Mouse (Mus musculus) left cerebral cortex, adult 8-10 months (tissue): ENCODE measurements at regions not wholly inside any gene's neighbourhood (a gene's known extent, or its start where the extent isn't known, plus 50 kb on each side); places are given as distances from the start of the nearest gene placed in this dataset.

Source experiments
- DNase-seq, 2 experiments: peaks; one replicate each; pipeline ENCODE4 v3.0.0; 2022; ENCODE audit warnings: low spot score in 2 of 2

DNA sequence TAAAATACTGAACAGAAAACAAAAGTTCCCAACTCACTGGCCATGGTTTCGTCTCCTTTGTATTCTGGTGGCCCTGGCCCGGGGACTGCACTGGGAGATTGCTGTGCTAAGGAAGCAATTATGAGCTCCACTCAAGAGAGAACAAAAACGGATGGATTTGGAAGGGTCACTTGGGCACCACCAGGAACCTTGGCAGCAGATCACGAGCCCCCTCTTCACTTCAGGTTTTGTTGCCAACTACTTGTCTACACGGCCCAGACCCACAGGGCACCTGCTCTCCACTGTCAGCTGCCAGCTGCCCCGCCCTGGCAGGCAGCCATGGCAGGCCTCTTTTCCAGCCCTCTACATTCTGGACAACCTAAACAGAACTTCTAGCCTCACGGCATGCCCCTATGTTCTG is 199.8 kb upstream of the Klf14 start:
- no peak for DNase-seq

GRCm38 (mm10) chr6:31159240-31159639 is 200.4 kb upstream of the Klf14 start:
- no peak for DNase-seq

DNA sequence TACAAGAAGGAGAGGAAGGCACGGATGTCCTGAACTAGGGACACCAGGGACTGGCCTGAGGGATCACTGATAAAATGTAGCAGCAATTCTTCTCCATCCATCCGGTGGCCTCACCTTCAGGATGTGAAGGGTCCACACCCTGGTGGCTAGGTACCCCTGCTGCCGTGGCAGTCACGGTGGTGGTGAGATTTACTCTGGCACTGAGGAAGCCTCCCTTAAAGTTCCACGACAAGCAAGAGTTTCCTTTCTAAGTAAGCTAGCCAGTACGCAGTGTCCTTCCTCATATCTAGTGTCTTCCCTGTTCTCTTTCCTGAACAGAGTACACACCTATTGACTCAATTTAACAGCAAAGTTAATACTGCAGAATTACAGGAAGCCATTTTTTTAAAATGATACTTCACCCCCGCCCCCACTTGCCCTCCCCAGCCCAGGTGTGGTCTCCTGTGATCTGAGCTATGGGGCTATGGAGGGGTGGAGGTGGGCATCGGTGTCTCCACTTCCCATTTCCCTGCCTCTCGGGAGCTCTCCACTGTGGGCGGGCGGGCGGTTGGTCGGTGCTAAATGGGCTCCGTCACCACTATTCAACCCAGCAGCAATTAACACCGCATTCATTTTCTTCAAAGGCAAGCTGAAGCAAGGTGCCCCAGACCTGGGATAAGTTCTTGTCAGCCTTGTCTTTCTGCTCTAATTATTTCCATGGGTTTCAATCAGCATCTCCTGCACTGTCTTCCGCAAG is 201.2 kb upstream of the Klf14 start:
- DNase-seq: no peak

- no peak for DNase-seq
These were observed 202.8 kb upstream of the Klf14 start for GRCm38 (mm10) chr6:31161445-31162340.

DNA sequence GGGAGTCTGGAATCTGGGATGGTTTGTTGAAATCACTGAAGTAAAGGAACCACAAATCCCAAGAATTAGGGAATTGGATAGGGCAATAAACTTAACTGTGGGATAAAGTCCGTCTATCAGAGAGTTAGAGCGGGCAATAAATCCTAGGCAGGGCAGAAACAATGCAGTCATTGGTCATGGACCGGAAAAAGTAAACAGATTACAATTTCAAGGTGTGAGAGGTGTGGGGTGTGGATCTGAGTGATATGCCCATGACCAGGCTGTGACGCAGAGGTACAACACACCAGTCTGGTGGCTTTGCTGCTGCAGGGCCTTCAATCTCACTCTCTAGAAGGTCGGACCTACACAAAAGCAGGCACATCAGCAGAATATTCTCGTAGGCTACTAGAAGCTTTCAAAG is 206.1 kb upstream of the Klf14 start:
- no peak for DNase-seq

DNA sequence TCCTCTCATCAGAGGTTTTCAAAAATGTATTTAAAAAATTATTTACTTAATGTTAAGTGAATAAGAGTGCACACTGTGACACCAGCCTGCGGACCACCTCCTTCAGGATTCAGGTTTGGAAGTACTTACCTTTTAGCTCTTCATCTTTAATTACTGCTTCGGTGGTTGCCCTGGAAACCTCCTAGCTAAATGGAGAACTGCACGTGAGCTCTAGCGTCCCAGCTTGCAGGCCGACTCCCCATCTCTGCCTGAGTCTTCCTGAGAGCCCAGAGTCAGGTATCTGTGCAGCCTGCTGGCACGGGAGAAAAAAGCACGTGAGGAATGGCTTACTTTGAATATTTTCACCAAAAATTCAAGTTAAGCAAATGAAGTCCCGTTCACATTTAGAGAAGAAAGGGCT is 207.5 kb upstream of the Klf14 start:
- DNase-seq: no peak

- DNase-seq: no peak
These were observed 208.9 kb upstream of the Klf14 start for GRCm38 (mm10) chr6:31167732-31168131.

- no peak for DNase-seq
These were observed 209.9 kb upstream of the Klf14 start for GRCm38 (mm10) chr6:31168730-31169129.

DNA sequence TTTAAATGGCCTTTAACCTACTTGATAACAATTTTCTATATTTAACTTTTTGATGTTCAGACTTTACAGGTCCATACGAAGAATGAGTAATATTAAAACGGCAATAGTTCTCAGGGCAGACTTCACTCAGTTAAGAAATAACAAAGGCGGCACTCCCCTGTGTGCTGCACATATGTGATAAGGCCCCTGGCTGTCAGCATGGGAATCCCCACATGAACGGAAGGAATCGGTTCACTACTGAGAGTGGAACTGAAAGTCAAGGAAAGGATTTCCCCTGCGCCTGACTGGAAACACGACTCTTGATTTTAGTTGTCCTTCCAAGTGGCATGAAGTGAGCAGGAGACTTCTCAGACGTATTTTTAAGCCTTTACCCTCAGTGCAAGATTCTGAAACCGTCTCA is 210.5 kb upstream of the Klf14 start:
- no peak for DNase-seq

GRCm38 (mm10) chr6:31169868-31170600 is 211.2 kb upstream of the Klf14 start:
- no peak for DNase-seq

- DNase-seq: no peak
These were observed 213.1 kb upstream of the Klf14 start for GRCm38 (mm10) chr6:31171831-31172569.

- DNase-seq: no peak
These were observed 216.9 kb upstream of the Klf14 start for GRCm38 (mm10) chr6:31175769-31176168.

GRCm38 (mm10) chr6:31176368-31176767 is 217.5 kb upstream of the Klf14 start:
- no peak for DNase-seq

- no peak for DNase-seq
These were observed 218.0 kb upstream of the Klf14 start for GRCm38 (mm10) chr6:31176831-31177230.

GRCm38 (mm10) chr6:31178201-31178880 is 219.5 kb upstream of the Klf14 start:
- DNase-seq: no peak

DNA sequence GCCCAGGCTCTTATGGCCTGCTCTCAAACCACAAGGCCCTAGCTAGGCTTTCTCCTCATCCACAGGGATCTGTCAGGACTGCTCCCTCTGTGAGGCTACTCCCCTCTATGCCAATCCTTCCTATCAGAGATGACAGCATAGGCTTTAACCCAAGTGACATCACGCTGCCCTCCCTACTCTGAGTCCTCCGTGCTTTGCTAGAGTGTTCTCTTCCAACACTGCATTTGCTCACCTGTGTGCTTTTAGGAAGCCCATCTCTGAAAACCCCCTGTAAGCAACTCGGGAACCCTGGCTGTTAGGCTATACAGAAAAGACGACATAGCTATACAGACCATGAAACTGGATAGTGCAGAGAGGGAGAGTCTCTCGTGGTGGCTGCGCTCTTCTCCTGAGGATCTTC is 216.3 kb upstream of the Mkln1 start:
- no peak for DNase-seq

- no peak for DNase-seq
These were observed 215.4 kb upstream of the Mkln1 start for GRCm38 (mm10) chr6:31183127-31183526.

GRCm38 (mm10) chr6:31184554-31184953 is 214.0 kb upstream of the Mkln1 start:
- DNase-seq: no peak

GRCm38 (mm10) chr6:31185151-31185550 is 213.4 kb upstream of the Mkln1 start:
- DNase-seq: no peak

DNA sequence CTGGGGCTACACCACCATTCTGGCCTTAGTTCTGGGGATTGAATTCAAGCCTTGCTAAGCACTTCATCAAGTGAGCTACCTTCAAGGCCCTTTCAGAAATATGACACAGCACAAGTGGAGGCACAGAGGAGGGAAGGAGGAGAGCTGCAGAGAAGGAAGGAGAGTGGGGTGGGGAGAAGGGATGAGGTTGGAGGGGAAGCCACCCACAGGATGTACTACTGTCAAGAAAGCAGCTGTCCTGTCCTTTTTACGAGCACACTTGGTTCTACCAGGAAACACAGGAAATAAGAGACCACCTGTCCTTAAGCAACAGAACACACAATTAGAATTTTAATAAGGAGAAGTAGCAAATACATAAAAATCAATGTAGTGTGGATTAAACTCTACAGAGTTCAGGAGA is 210.5 kb upstream of the Mkln1 start:
- no peak for DNase-seq

- DNase-seq: no peak
These were observed 209.5 kb upstream of the Mkln1 start for GRCm38 (mm10) chr6:31189060-31189459.
